Mouse (Mus musculus) stomach, postnatal 0 days (tissue): Measurements from ENCODE around the gene Cbr1. TPM values are rescaled to one million over a fixed set of nuclear protein-coding genes. Genes with fewer than 3 reads are reported as not detected.
"Not testable (repeated sequence)": the region's sequence is repeated elsewhere in the genome, so short reads cannot be mapped to it uniquely, and the experiment has no call there.

Experiments
- ATAC-seq: fragments of 200-750 bp; cut with Nextera tagmentation; 2 replicates; pipeline ENCODE4 v1.8.0; 2017; ENCODE audit not compliant: low FRiP score, low TSS enrichment
- DNase-seq: peaks from one replicate; pipeline ENCODE4 v3.0.0-alpha.2; 2016; ENCODE audit warnings: low spot score
- H3K27ac ChIP-seq: fragments of 300-500 bp; sonication (generic); replicated peaks from 2 replicates; pipeline ENCODE4 v1.5.1; 2014; ENCODE audit warnings: mild to moderate bottlenecking, control low read depth
- H3K27me3 ChIP-seq: fragments of 300-500 bp; sonication (generic); 2 replicates; pipeline ENCODE4 v1.6.1; 2014; ENCODE audit warnings: low read length; ENCODE audit not compliant: control insufficient read depth, insufficient read depth
- H3K36me3 ChIP-seq: fragments of 300-500 bp; sonication (generic); 2 replicates; pipeline ENCODE4 v1.6.1; 2014; ENCODE audit warnings: low read length, mixed read lengths; ENCODE audit not compliant: control insufficient read depth, insufficient read depth
- H3K4me1 ChIP-seq: fragments of 300-500 bp; sonication (generic); replicated peaks from 2 replicates; pipeline ENCODE4 v1.6.1; 2014; ENCODE audit warnings: antibody characterized with exemption; ENCODE audit not compliant: control insufficient read depth, insufficient read depth
- H3K4me2 ChIP-seq: fragments of 300-500 bp; sonication (generic); replicated peaks from 2 replicates; pipeline ENCODE4 v1.6.1; 2014; ENCODE audit warnings: low read depth, mild to moderate bottlenecking, control low read depth, moderate library complexity
- H3K4me3 ChIP-seq: fragments of 300-500 bp; sonication (generic); 2 replicates; pipeline ENCODE4 v1.5.1; 2014; ENCODE audit warnings: low read depth, low read length, control low read depth
- H3K9ac ChIP-seq: fragments of 300-500 bp; sonication (generic); 2 replicates; pipeline ENCODE4 v1.6.1; 2014; ENCODE audit warnings: mild to moderate bottlenecking, low read length, control low read depth, mixed read lengths
- H3K9me3 ChIP-seq: fragments of 300-500 bp; sonication (generic); 2 replicates; pipeline ENCODE4 v1.6.1; 2016; ENCODE audit warnings: low read length; ENCODE audit not compliant: control insufficient read depth
- CTCF ChIP-seq: IDR thresholded peaks from 2 replicates; pipeline ENCODE4 v1.5.1; 2016; ENCODE audit warnings: antibody characterized with exemption, low read depth, mild to moderate bottlenecking, moderate library complexity
- EP300 ChIP-seq: optimal IDR thresholded peaks from 2 replicates; pipeline ENCODE3; 2016; ENCODE audit warnings: antibody characterized with exemption
- WGBS: fragments of 180-500 bp; shearing (Covaris S2); extraction: QIAGEN DNeasy Blood & Tissue Kit; methylation state at CpG from one replicate; pipeline ENCODE4 v1.1.7; 2014; 5-methylcytosine and 5-hydroxymethylcytosine counted together
- polyA plus RNA-seq: library from polyadenylated mRNA; unstranded; fragments of >200 nt; fragmentation: Nextera tagmentation; extraction: Ambion mirVana; gene quantifications from 2 replicates; pipeline ENCODE4 v1.2.1, GENCODE M21; 2015

Cbr1 gene
- polyA plus RNA-seq, 1 experiment from 2014 or later: 411 TPM

DNA sequence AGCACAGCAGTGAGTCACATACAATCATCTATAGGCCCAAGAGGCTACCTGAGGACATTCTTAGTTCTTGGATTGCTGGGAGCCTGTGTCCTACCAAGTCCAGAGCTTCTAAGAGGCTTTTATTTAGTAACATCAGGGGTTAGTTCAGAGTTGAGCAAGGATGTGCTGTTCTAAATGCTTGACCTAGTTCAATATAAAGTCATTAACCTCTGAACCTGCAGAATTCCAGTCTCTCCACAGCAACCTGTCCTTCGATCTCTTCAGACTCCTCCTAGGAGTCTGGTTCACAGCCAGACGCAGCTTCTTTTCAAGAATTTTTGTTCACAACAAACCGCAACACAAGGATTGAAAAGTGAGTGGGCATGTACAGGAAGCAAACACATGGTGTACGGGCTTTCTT, 5.3 kb downstream of the Cbr1 start:
- no peak for ATAC-seq
- H3K4me2 ChIP-seq: no peak overlapping the region
- no peaks in the 10 kb centered on the region for H3K9me3 ChIP-seq
- H3K36me3 ChIP-seq: no peaks in the 10 kb centered on the region; the same call in 1 of the 2 replicates
- no peak overlapping the region for H3K4me3 ChIP-seq
- no peak for DNase-seq
- no peak overlapping the region for H3K9ac ChIP-seq
- H3K27me3 ChIP-seq: no peaks in the 10 kb centered on the region
- no peak overlapping the region for H3K27ac ChIP-seq
- no peak for TF ChIP-seq CTCF
- TF ChIP-seq EP300: no peak
- WGBS: 91% methylated on average over 4 of the region's 4 CpGs
- no peaks in the 10 kb centered on the region for H3K4me1 ChIP-seq

DNA sequence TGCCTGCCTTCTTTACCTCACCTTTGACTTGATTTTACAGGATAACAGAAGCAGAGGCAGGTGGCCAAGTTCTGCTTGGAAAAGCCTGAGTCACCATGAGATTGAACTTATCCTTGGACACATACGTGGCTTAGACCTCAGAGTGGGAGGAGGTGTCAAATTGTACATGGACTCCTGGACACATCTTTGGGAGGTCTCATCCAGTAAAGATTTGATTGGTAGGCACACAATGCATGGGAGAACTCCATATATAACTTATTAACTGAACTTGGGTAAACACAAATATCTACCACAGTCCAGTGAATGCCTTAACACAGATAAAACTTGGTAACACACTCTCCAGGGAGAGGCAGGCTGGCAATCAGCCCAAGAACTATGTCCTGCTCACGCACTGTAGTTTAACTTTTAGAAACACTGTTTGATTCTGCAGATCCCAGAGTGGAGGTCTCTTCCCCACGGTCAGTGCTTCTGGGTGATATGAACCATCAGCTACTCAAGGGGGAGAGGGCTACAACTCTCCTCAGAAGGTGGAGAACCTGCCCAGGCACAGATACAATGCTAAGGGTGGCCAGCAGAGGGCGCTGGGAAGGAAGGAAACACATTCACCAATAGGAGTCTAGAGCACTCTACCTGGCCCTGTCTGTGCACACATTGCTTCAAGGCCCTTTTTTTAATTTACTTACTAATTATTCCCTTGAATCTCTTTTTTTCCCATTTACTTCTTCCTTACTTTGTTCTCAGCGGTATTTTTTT, 9.6 kb downstream of the Cbr1 start:
- ATAC-seq (peak; percentile 94), DNase-seq (peak; percentile 89)
- H3K36me3 ChIP-seq: no peaks in the 10 kb centered on the region
- H3K9ac ChIP-seq: no peak overlapping the region
- TF ChIP-seq CTCF (peak; percentile 86), EP300 (no peak)
- H3K4me1 ChIP-seq: no peaks in the 10 kb centered on the region
- H3K27ac ChIP-seq: peak overlapping the region; percentile 35; the same call in 1 of the 2 replicates
- H3K9me3 ChIP-seq: no peaks in the 10 kb centered on the region
- 26% methylated on average over 5 of the region's 5 CpGs for WGBS
- no peaks in the 10 kb centered on the region for H3K27me3 ChIP-seq
- no peak overlapping the region for H3K4me2 ChIP-seq
- H3K4me3 ChIP-seq: no peak overlapping the region

GRCm38 (mm10) chr16:93623759-93624158, 18.1 kb downstream of the Cbr1 start:
- not testable (repeated sequence) for H3K4me2 ChIP-seq, H3K4me1 ChIP-seq, H3K9me3 ChIP-seq, ATAC-seq, H3K36me3 ChIP-seq, H3K27me3 ChIP-seq, H3K27ac ChIP-seq, H3K4me3 ChIP-seq, DNase-seq, H3K9ac ChIP-seq
- 74% methylated on average over 4 of the region's 4 CpGs for WGBS

DNA sequence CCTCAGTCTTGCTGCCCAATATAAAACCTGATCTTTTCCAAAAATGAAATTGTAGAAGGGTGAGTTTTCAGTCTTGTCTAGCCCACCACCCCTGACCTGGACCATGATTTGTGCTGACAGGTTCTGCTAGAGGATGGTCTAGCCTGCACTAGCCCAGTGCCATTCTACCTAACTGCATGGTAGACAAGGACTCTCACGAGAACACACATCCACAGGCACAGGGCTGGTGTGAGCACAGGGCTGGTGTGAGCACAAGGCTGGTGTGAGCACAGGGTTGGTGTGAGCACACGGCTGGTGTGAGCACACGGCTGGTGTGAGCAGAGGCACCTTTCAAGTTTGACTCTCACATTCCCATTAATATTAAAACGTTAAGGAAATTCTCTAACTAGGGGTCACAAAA, 19.0 kb downstream of the Cbr1 start:
- no peak for TF ChIP-seq EP300
- Histone ChIP-seq H3K4me1 (no peaks in the 10 kb centered on the region), H3K9me3 (no peaks in the 10 kb centered on the region), H3K27me3 (no peaks in the 10 kb centered on the region), H3K27ac (no peak overlapping the region), H3K9ac (no peak overlapping the region), H3K4me3 (no peak overlapping the region), H3K4me2 (no peak overlapping the region), H3K36me3 (no peaks in the 10 kb centered on the region)
- DNase-seq (no peak), ATAC-seq (no peak)
- 87% methylated on average over 4 of the region's 4 CpGs for WGBS

- H3K36me3 ChIP-seq: no peaks in the 10 kb centered on the region
- no peak overlapping the region for H3K4me3 ChIP-seq
- no peak overlapping the region for H3K4me2 ChIP-seq
- DNase-seq (peak; percentile 71), ATAC-seq (peak; percentile 82)
- no peak overlapping the region for H3K27ac ChIP-seq
- TF ChIP-seq CTCF (peak; percentile 76), EP300 (no peak)
- no peaks in the 10 kb centered on the region for H3K4me1 ChIP-seq
- H3K27me3 ChIP-seq: no peaks in the 10 kb centered on the region
- H3K9ac ChIP-seq: no peak overlapping the region
- no peaks in the 10 kb centered on the region for H3K9me3 ChIP-seq
- WGBS: 3% methylated on average over 1 of the region's 1 CpGs
Measured at GRCm38 (mm10) chr16:93626745-93627144, 21.1 kb downstream of the Cbr1 start.

DNA sequence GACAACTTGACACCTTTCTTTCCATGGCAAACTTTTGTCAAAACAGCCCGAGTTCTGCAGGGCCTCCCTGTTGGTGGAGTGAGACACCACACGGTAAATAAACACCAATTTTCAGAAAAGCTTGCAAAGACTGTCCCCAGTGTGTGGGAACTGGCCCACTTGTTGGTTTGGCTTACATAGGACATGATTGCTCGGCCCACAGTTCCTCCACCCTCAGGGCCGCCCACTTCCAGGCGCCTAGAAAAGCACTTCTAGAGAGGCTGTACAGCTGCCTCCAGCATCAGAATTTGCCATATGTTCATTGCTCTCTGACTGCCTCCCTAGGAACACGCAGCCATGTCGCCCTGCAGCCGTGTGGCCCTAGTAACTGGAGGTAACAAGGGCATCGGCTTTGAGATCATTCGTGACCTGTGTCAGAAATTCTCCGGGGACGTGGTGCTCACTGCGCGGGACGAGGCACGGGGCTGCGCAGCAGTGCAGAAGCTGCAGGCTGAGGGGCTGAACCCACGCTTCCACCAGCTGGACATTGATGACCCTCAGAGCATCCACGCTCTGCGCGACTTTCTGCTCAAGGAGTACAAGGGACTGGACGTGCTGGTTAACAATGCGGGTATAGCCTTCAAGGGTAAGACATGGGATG, 22.2 kb downstream of the Cbr1 start, which contains the start of gene Gm5678:
TSS of gene Gm5678 (plus strand) at position 337 of the 640 bp plus-strand sequence.
- H3K27me3 ChIP-seq: no peaks in the 10 kb centered on the region
- TF ChIP-seq CTCF (no peak), EP300 (no peak)
- no peaks in the 10 kb centered on the region for H3K9me3 ChIP-seq
- H3K4me3 ChIP-seq: no peak within 1 kb of the TSS
- 77% methylated on average over 23 of the region's 23 CpGs for WGBS
- DNase-seq (no peak), ATAC-seq (no peak)
- no peaks in the 10 kb centered on the region for H3K36me3 ChIP-seq
- no peaks in the 10 kb centered on the region for H3K4me1 ChIP-seq
- no peak within 1 kb of the TSS for H3K9ac ChIP-seq
- H3K4me2 ChIP-seq: no peak within 1 kb of the TSS
- no peak within 1 kb of the TSS for H3K27ac ChIP-seq
